Mouse (Mus musculus) midbrain, embryonic 16.5 days (tissue): Measurements from ENCODE around the gene Lrig3. TPM values are rescaled to one million over a fixed set of nuclear protein-coding genes. Genes with fewer than 3 reads are reported as not detected.

Experiments used
- ATAC-seq: fragments of 200-750 bp; cut with Nextera tagmentation; 2 replicates; pipeline ENCODE4 v1.8.0; 2017; ENCODE audit warnings: moderate TSS enrichment
- H3K27ac ChIP-seq: fragments of 300-500 bp; sonication (generic); 2 replicates; pipeline ENCODE4 v1.5.1; 2014; ENCODE audit warnings: mild to moderate bottlenecking, low read length, mixed read lengths
- H3K27me3 ChIP-seq: fragments of 300-500 bp; sonication (generic); 2 replicates; pipeline ENCODE4 v1.6.1; 2014; ENCODE audit warnings: low read depth, low read length, mixed read lengths; ENCODE audit not compliant: control insufficient read depth, insufficient read depth
- H3K36me3 ChIP-seq: fragments of 300-500 bp; sonication (generic); 2 replicates; pipeline ENCODE4 v1.6.1; 2014; ENCODE audit warnings: mild to moderate bottlenecking, low read length, moderate library complexity, mixed read lengths; ENCODE audit not compliant: control insufficient read depth, insufficient read depth
- H3K4me1 ChIP-seq: fragments of 300-500 bp; sonication (generic); 2 replicates; pipeline ENCODE4 v1.6.1; 2014; ENCODE audit warnings: mild to moderate bottlenecking, low read length, mixed read lengths; ENCODE audit not compliant: control insufficient read depth, insufficient read depth
- H3K4me2 ChIP-seq: fragments of 300-500 bp; sonication (generic); 2 replicates; pipeline ENCODE4 v1.6.1; 2014; ENCODE audit warnings: mild to moderate bottlenecking, low read length, mixed read lengths
- H3K4me3 ChIP-seq: fragments of 300-500 bp; sonication (generic); 2 replicates; pipeline ENCODE4 v1.5.1; 2014; ENCODE audit warnings: low read depth, mild to moderate bottlenecking, low read length, moderate library complexity, mixed read lengths
- H3K9ac ChIP-seq: fragments of 300-500 bp; sonication (generic); 2 replicates; pipeline ENCODE4 v1.6.1; 2014; ENCODE audit warnings: low read depth, low read length, mixed read lengths
- H3K9me3 ChIP-seq: fragments of 300-500 bp; sonication (generic); replicated peaks from 2 replicates; pipeline ENCODE4 v1.6.1; 2014; ENCODE audit warnings: mild to moderate bottlenecking, low read length, mixed read lengths; ENCODE audit not compliant: control insufficient read depth, poor library complexity, severe bottlenecking
- WGBS: fragments of 180-500 bp; shearing (Covaris S2); extraction: QIAGEN DNeasy Blood & Tissue Kit; methylation state at CpG from one replicate; pipeline ENCODE4 v1.1.7; 2014; 5-methylcytosine and 5-hydroxymethylcytosine counted together
- polyA plus RNA-seq: library from polyadenylated mRNA; unstranded; fragments of >200 nt; fragmentation: Nextera tagmentation; extraction: Ambion mirVana; gene quantifications from 2 replicates; pipeline ENCODE4 v1.2.1, GENCODE M21; 2015

Lrig3 gene
- polyA plus RNA-seq, 1 experiment from 2014 or later = 2.9 TPM

DNA sequence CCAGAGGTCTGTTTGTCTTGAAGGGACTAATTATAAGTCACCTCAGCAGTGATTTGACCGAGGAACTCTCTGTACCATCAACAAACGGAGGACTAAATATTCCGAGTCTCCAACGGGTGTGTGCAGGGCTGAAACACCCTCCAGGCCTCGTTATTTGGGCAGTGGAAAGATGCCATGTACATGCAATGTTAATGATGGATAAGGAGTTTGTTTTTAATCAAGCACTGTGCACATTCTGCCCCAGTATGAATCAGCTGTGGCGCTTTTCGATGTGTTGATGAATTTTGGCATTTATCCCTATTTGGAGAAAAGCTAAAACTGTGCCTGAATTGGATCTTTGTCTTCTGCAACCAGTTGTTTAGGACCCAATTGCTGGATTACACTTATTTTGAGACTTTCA, 23.9 kb downstream of the Lrig3 start:
- Histone ChIP-seq H3K27me3 (no peaks in the 10 kb centered on the region), H3K9me3 (no peaks in the 10 kb centered on the region), H3K4me2 (no peak overlapping the region), H3K27ac (no peak overlapping the region), H3K4me1 (0 out of 2 replicates have a peak, but pooled peaks cover 2% of the 10 kb centered on the region), H3K4me3 (no peak overlapping the region), H3K36me3 (no peaks in the 10 kb centered on the region), H3K9ac (no peak overlapping the region)
- WGBS = 67% methylated on average over 7 of the region's 7 CpGs
- no peak for ATAC-seq

DNA sequence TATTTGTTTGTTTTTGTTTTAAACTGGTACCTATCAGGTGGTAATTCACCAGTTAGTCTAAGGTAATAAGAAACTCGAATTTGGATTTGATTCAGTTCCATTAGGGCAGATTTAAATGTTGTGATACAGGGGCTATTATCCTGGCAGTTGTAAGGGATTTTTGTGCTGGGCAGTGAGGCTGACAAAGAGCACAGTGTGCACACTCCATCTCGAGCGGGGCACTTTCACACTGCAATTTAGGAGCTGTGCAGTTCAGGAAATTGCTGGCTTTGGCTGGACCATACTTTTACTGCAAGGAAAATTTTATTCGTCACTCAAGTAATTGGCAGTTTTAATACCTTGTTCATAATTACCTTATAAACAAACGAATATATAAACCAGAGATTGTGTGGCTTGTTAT, 24.4 kb downstream of the Lrig3 start:
- no peak for ATAC-seq
- H3K27me3 ChIP-seq = no peaks in the 10 kb centered on the region
- H3K36me3 ChIP-seq = no peaks in the 10 kb centered on the region
- no peak overlapping the region for H3K4me3 ChIP-seq
- no peaks in the 10 kb centered on the region for H3K9me3 ChIP-seq
- 47% methylated on average over 5 of the region's 5 CpGs for WGBS
- H3K4me2 ChIP-seq = no peak overlapping the region
- H3K27ac ChIP-seq = no peak overlapping the region
- no peak overlapping the region for H3K9ac ChIP-seq
- H3K4me1 ChIP-seq = 0 out of 2 replicates have a peak, but pooled peaks cover 2% of the 10 kb centered on the region

DNA sequence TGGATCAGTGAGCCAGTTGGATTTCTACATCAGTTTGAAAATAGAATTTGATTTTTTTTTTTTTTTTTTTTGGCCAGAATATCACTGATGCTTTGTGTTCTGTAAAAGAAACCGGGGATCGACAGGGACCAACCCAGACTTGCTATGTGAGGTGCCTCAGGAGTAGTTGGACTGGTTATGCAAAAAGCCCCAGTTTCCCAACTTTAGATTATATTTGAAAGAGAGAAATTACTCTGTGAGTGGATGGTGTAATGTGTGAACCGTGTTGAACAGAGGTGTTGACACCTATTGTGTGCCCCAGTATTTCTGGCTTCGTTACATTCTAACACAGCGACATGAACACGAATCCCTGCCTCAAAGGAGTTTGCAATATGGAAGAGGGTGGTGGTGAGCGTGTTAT, 25.9 kb downstream of the Lrig3 start:
- Histone ChIP-seq H3K36me3 (no peaks in the 10 kb centered on the region), H3K4me3 (no peak overlapping the region), H3K27ac (no peak overlapping the region), H3K4me1 (peaks cover 2% of the 10 kb centered on the region; the same call in 1 of the 2 replicates), H3K9ac (no peak overlapping the region), H3K9me3 (no peaks in the 10 kb centered on the region), H3K4me2 (no peak overlapping the region), H3K27me3 (no peaks in the 10 kb centered on the region)
- 90% methylated on average over 7 of the region's 7 CpGs for WGBS
- ATAC-seq = no peak

DNA sequence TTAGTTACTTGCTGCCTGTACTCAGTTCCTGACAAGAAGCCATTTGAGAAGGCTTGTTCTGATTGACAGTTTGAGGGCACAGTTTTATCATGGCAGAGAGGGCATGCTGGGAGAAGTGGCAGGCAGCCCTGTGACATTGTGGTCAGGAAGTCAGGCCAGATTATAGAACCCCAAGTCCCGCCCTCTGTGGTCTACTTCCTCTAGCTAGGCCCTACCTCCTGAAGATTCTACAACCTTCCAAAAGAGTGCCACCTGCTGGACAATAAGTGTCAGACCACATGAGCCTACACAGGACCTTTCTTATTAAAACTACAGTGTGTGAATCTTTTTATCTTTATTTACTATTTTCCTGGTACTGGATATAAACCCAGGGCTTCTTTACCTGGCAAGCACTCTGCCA, 28.9 kb downstream of the Lrig3 start:
- H3K4me1 ChIP-seq = peaks cover 10% of the 10 kb centered on the region
- no peak overlapping the region for H3K4me3 ChIP-seq
- H3K36me3 ChIP-seq = no peaks in the 10 kb centered on the region
- no peak overlapping the region for H3K27ac ChIP-seq
- H3K4me2 ChIP-seq = no peak overlapping the region
- no peak overlapping the region for H3K9ac ChIP-seq
- H3K27me3 ChIP-seq = no peaks in the 10 kb centered on the region
- H3K9me3 ChIP-seq = no peaks in the 10 kb centered on the region
- no peak for ATAC-seq
- WGBS = 88% methylated on average over 1 of the region's 1 CpGs

DNA sequence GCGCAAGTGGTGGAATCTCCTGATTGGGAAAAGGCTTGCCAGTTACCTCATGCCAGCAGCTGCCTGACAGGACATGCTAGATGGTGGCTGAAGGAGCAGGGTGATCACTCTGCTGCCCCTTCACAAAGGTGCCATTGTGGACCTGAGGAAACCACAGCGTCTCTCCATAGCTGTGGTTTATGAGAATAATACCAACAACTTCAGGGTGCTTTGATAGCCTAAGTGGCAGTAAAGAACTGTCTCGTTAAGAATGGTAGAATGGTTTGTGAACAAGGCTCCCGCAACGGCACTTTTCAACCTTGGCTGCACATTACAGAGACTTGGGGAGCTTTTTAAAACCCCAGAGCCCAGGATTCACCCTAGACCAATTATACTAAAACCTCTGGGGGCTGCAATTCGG, 29.7 kb downstream of the Lrig3 start:
- WGBS = 60% methylated on average over 6 of the region's 6 CpGs
- H3K4me1 ChIP-seq = peaks cover 10% of the 10 kb centered on the region
- no peak for ATAC-seq
- H3K9me3 ChIP-seq = no peaks in the 10 kb centered on the region
- no peak overlapping the region for H3K4me3 ChIP-seq
- H3K9ac ChIP-seq = no peak overlapping the region
- no peak overlapping the region for H3K4me2 ChIP-seq
- no peaks in the 10 kb centered on the region for H3K27me3 ChIP-seq
- H3K27ac ChIP-seq = no peak overlapping the region
- no peaks in the 10 kb centered on the region for H3K36me3 ChIP-seq

DNA sequence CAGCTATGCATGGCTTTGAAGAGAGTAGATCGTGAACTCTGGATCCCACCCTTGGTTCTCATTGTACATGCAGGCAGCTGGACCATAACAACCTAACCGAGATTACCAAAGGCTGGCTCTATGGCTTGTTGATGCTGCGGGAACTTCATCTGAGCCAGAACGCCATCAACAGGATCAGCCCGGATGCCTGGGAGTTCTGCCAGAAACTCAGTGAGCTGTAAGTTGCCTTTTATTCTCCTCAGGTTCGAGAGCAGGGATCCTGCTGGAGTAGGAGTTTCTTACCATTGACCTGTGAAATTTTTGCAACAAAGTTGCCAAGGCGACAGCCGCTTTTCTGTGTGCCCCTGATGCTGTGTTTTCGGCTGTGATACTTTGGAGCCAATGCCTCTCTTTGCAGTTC, 31.0 kb downstream of the Lrig3 start:
- no peak overlapping the region for H3K27ac ChIP-seq
- 12% methylated on average over 9 of the region's 9 CpGs for WGBS
- H3K36me3 ChIP-seq = no peaks in the 10 kb centered on the region
- H3K4me2 ChIP-seq = no peak overlapping the region
- no peaks in the 10 kb centered on the region for H3K27me3 ChIP-seq
- peaks cover 10% of the 10 kb centered on the region for H3K4me1 ChIP-seq
- H3K9ac ChIP-seq = no peak overlapping the region
- ATAC-seq = peak; percentile 79
- no peak overlapping the region for H3K4me3 ChIP-seq
- no peaks in the 10 kb centered on the region for H3K9me3 ChIP-seq

DNA sequence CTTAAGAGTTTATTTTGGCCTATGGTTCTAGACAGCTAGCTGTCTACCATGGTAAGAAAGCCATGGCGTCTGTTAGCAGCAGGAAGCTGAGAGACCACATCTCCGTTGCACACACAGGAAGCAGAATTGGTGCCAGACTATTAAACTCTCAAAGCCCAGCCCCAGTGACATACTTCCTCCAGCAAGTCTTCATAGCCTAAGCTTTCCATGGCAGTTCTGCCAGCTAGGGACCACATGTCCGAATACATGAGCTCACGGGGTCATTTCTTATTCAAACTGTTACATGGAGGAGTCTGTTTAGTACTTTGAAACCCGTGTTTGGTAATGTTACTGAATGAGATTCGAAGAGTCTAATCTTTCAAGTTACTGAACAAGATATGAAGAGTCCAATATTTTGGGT, 33.6 kb downstream of the Lrig3 start:
- 97% methylated on average over 6 of the region's 6 CpGs for WGBS
- ATAC-seq = no peak
- H3K9me3 ChIP-seq = no peaks in the 10 kb centered on the region

DNA sequence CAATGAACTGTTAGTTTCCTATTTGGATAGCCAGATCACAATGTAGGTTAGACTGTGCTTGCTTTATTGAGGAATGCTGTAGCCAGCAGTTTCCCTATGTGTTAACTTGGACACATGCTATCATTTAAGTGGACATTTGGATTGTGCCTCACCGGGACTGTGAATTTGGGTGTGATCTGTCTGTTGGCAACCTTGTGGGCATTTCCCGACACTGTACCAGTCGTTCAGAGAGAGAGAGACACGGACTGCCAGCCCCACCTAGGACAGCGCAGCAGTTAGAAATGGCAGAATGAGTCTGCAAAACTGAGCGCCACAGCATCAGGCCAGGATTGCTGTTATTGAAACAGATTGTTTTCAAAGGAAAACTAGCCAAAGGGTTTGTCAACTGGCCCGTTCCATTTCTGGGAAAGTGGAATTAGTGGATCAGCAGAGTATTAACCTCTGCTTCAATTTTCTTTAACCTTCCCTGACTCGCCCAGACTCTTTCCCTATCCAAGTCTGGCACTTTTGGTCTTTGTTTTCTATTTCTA, 35.0 kb downstream of the Lrig3 start:
- Histone ChIP-seq H3K9ac (no peak overlapping the region), H3K27me3 (no peaks in the 10 kb centered on the region), H3K4me2 (no peak overlapping the region), H3K4me1 (peaks cover 14% of the 10 kb centered on the region), H3K36me3 (no peaks in the 10 kb centered on the region), H3K9me3 (no peaks in the 10 kb centered on the region), H3K4me3 (no peak overlapping the region), H3K27ac (no peak overlapping the region)
- 79% methylated on average over 8 of the region's 8 CpGs for WGBS
- ATAC-seq = no peak

More for the DNA sequence above, 33.6 kb downstream of the Lrig3 start:
- H3K27ac ChIP-seq = no peak overlapping the region
- no peaks in the 10 kb centered on the region for H3K36me3 ChIP-seq
- no peak overlapping the region for H3K4me2 ChIP-seq
- peaks cover 14% of the 10 kb centered on the region for H3K4me1 ChIP-seq
- H3K9ac ChIP-seq = no peak overlapping the region
- H3K4me3 ChIP-seq = no peak overlapping the region
- H3K27me3 ChIP-seq = no peaks in the 10 kb centered on the region

DNA sequence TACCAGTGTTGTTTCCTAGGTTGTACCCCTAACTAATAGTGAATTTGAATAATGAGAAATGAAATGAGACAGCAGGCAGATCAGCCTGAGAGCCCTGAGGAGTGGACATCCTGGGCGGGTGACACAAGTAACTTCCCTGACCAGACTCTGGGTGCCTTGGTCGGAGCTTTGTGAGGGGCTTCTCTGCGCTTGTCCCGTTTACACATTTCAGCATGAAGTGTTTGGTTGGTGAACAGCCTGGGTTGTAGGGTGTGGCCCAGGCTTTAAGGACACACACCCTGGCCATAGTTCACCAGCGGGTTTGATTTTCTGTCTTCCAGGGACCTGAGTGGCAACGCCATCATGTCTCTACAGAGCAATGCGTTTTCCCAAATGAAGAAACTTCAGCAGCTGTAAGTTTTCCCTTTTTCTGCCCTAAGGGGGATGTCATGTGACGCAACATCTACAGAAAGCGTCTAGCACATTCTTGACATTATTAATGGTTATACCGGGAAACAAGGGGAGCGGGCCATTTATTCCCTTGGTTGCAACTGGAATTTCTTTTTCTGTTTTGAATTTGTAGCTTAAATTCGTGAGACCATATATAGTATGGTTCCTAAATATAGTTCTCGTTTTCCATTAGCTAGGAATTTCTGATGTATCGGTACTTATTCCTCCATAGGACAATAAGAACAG, 36.2 kb downstream of the Lrig3 start:
- Histone ChIP-seq H3K27me3 (no peaks in the 10 kb centered on the region), H3K4me1 (peaks cover 10% of the 10 kb centered on the region), H3K36me3 (no peaks in the 10 kb centered on the region), H3K9ac (no peak overlapping the region), H3K4me2 (no peak overlapping the region), H3K9me3 (no peaks in the 10 kb centered on the region), H3K4me3 (no peak overlapping the region), H3K27ac (no peak overlapping the region)
- no peak for ATAC-seq
- 85% methylated on average over 14 of the region's 14 CpGs for WGBS
